Mouse (Mus musculus) heart, adult 2 months (tissue): ENCODE data around the gene Fgf4. TPM values are rescaled to one million over a fixed set of nuclear protein-coding genes. Genes with fewer than 3 reads are reported as not detected.

ENCODE experiments used
- DNase-seq, 2 experiments: peaks; one replicate each; pipeline ENCODE4 v3.0.0; 2021
- H3K27ac ChIP-seq: fragments of 200-600 bp; 2 replicates; pipeline ENCODE4 v1.8.1; 2022
- H3K27me3 ChIP-seq: fragments of 200-500 bp; 2 replicates; pipeline ENCODE4 v1.6.1; 2012; ENCODE audit warnings: mild to moderate bottlenecking, low read length, inconsistent platforms, mixed read lengths; ENCODE audit not compliant: control insufficient read depth, insufficient read depth
- H3K36me3 ChIP-seq: fragments of 200-500 bp; 2 replicates; pipeline ENCODE4 v1.6.1; 2012; ENCODE audit warnings: low read length, inconsistent platforms; ENCODE audit not compliant: control insufficient read depth, insufficient read depth
- H3K4me1 ChIP-seq: fragments of 200-500 bp; 2 replicates; pipeline ENCODE4 v1.6.1; 2011; ENCODE audit warnings: low read length; ENCODE audit not compliant: control insufficient read depth, insufficient read depth
- H3K4me3 ChIP-seq: fragments of 200-600 bp; 2 replicates; pipeline ENCODE4 v1.8.1; 2022
- H3K79me2 ChIP-seq: fragments of 200-500 bp; replicated peaks from 2 replicates; pipeline ENCODE4 v1.6.1; 2012; ENCODE audit warnings: mild to moderate bottlenecking, inconsistent platforms, low read length, moderate library complexity, mixed read lengths; ENCODE audit not compliant: control insufficient read depth, insufficient read depth
- H3K9ac ChIP-seq: fragments of 200-500 bp; 2 replicates; pipeline ENCODE4 v1.6.1; 2012; ENCODE audit warnings: low read depth, mild to moderate bottlenecking, control low read depth, inconsistent platforms, low read length, mixed read lengths
- CTCF ChIP-seq: fragments of 200-600 bp; IDR thresholded peaks from 2 replicates; pipeline ENCODE4 v1.8.1; 2022; ENCODE audit warnings: antibody characterized with exemption, mild to moderate bottlenecking, moderate library complexity
- EP300 ChIP-seq: fragments of 200-500 bp; IDR thresholded peaks from 2 replicates; pipeline ENCODE4 v1.6.1; 2011; ENCODE audit warnings: low read depth, low read length, control low read depth; ENCODE audit not compliant: insufficient read depth
- POLR2A ChIP-seq: fragments of 200-500 bp; IDR thresholded peaks from 2 replicates; pipeline ENCODE4 v1.6.1; 2011; ENCODE audit warnings: mild to moderate bottlenecking, low read depth, low read length, control low read depth; ENCODE audit not compliant: insufficient read depth
- WGBS: fragments of 180-500 bp; shearing (Covaris S2); methylation state at CpG from one replicate; pipeline ENCODE4 v1.1.7; 2018; 5-methylcytosine and 5-hydroxymethylcytosine counted together
- intact Hi-C: fragments of 180-260 bp; cut with DNase I; formaldehyde crosslinking; loops from one replicate; pipeline ENCODE4 v1.15.1; 2025
- polyA plus RNA-seq: library from polyadenylated mRNA; depleted of rRNA; stranded (reverse); fragments of >200 nt; gene quantifications from 2 replicates; pipeline ENCODE4 v1.2.3, GENCODE M21; 2012
- total RNA-seq, 2 experiments: library from RNA; stranded (reverse); gene quantifications; 2 replicates each; pipeline ENCODE4 v1.2.3; 2021

Fgf4 gene
- total and polyA plus RNA-seq, 3 experiments: not detected

DNA sequence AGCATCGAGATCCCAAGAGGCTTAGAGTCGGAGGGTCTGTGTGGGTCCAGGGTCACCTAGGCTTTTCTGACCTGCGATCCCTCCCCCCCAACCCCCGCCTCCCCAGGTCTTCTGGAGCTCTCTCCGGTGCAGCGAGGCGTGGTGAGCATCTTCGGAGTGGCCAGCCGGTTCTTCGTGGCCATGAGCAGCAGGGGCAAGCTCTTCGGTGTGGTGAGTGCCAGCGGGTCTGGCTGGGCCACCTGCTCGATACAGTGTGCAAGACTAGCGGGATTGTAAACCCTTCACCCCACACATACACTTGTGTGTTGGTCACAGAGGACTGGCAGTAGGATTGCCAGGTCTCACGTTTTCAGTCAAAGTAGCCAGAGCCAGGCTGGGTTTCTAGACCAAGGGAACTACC, 15.0 kb downstream of the Fgf4 start:
- H3K4me1 ChIP-seq: no peaks in the 10 kb centered on the region
- intact Hi-C loops: no loop called here
- no peaks in the 10 kb centered on the region for H3K79me2 ChIP-seq
- H3K9ac ChIP-seq: no peak overlapping the region
- no peak for DNase-seq
- WGBS: 2% methylated on average over 15 of the region's 15 CpGs
- no peak for TF ChIP-seq EP300
- no peak for TF ChIP-seq CTCF
- TF ChIP-seq POLR2A: no peak
- H3K36me3 ChIP-seq: no peaks in the 10 kb centered on the region
- H3K4me3 ChIP-seq: no peak overlapping the region
- no peak overlapping the region for H3K27ac ChIP-seq
- H3K27me3 ChIP-seq: peaks cover 18% of the 10 kb centered on the region

DNA sequence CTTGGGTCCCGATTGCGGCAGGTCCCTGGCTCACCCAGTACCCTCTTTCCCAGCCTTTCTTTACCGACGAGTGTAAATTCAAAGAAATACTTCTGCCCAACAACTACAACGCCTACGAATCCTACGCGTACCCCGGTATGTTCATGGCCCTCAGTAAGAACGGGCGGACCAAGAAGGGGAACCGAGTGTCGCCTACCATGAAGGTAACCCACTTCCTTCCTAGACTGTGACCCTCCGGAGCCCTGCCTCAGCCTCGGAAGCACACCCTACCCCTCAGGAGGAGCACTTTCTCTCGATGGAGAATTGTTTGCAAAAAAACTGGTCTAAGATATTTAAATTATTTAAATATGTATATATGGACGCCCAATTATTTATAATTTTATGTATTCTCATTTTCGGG, 15.5 kb downstream of the Fgf4 start:
- Histone ChIP-seq H3K27ac (no peak overlapping the region), H3K9ac (no peak overlapping the region), H3K27me3 (peaks cover 18% of the 10 kb centered on the region), H3K79me2 (no peaks in the 10 kb centered on the region), H3K4me3 (no peak overlapping the region), H3K4me1 (no peaks in the 10 kb centered on the region), H3K36me3 (no peaks in the 10 kb centered on the region)
- intact Hi-C loops: no loop called here
- DNase-seq: no peak
- 6% methylated on average over 18 of the region's 18 CpGs for WGBS
- TF ChIP-seq CTCF (no peak), EP300 (no peak), POLR2A (no peak)

DNA sequence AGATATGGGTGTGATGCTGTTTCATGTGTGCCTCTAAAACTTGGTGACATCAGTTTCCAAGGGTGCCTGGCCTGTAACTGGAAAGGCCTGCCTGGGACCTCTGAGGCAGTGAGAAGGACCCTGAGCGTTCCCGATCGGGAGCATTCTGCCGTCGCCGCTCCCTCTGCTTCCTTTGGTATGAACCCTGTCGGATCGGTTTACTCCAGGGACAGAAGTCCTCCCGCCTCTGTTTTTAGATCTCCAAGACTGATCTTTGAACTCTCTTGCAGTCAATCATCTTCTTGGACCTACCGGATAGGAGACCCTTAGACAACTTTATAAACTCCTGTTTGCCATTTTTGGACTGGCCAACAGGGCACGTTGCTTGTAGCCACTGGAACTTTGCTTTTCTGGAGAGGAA, 16.0 kb downstream of the Fgf4 start:
- Histone ChIP-seq H3K4me1 (no peaks in the 10 kb centered on the region), H3K27ac (no peak overlapping the region), H3K27me3 (peaks cover 18% of the 10 kb centered on the region), H3K4me3 (no peak overlapping the region), H3K36me3 (no peaks in the 10 kb centered on the region), H3K79me2 (no peaks in the 10 kb centered on the region), H3K9ac (no peak overlapping the region)
- no peak for DNase-seq
- intact Hi-C loops: no loop called here
- 9% methylated on average over 11 of the region's 11 CpGs for WGBS
- TF ChIP-seq POLR2A: no peak
- TF ChIP-seq CTCF: no peak
- TF ChIP-seq EP300: no peak

DNA sequence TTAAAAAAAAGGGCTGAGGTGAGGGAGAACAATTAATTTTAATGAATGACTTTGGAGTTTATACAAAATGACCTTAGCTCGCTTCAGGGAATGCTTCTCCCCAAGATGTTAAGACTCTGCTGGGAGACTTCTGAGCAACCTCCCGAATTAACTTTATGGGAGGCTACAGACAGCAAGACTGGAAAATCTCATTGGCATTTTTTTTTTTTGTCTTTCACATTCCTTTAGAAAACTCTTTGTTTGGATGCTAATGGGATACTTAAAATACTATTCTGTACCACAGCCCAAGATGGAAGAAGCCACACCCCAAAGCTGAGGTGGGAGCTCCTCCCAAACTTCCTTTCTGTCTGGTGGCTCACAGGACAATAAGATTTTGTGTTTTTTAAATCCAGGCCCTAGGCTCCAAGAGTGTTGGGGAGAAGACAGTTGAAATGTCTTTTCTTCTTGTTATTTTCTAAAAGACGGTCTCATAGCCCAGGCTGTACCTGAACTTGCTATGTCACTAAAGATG, 17.0 kb downstream of the Fgf4 start:
- no peak for DNase-seq
- H3K27me3 ChIP-seq: peaks cover 18% of the 10 kb centered on the region
- H3K4me1 ChIP-seq: no peaks in the 10 kb centered on the region
- H3K27ac ChIP-seq: no peak overlapping the region
- intact Hi-C loops: no loop called here
- WGBS: 71% methylated on average over 3 of the region's 3 CpGs
- H3K79me2 ChIP-seq: no peaks in the 10 kb centered on the region
- H3K9ac ChIP-seq: no peak overlapping the region
- TF ChIP-seq EP300 (no peak), POLR2A (no peak), CTCF (no peak)
- no peaks in the 10 kb centered on the region for H3K36me3 ChIP-seq
- H3K4me3 ChIP-seq: no peak overlapping the region

- WGBS: 53% methylated on average over 4 of the region's 4 CpGs
- Histone ChIP-seq H3K36me3 (no peaks in the 10 kb centered on the region), H3K27ac (no peak overlapping the region), H3K4me1 (no peaks in the 10 kb centered on the region), H3K9ac (no peak overlapping the region), H3K4me3 (no peak overlapping the region), H3K79me2 (no peaks in the 10 kb centered on the region), H3K27me3 (peaks cover 8% of the 10 kb centered on the region)
- intact Hi-C loops: no loop called here
- TF ChIP-seq CTCF (no peak), POLR2A (no peak), EP300 (no peak)
- DNase-seq: no peak
Measured at GRCm38 (mm10) chr7:144867161-144867560, 20.0 kb downstream of the Fgf4 start.

- TF ChIP-seq POLR2A (no peak), EP300 (no peak), CTCF (no peak)
- DNase-seq: no peak
- Histone ChIP-seq H3K27me3 (peaks cover 7% of the 10 kb centered on the region), H3K4me1 (no peaks in the 10 kb centered on the region), H3K4me3 (no peak overlapping the region), H3K9ac (no peak overlapping the region), H3K27ac (no peak overlapping the region), H3K79me2 (no peaks in the 10 kb centered on the region), H3K36me3 (no peaks in the 10 kb centered on the region)
- intact Hi-C loops: no loop called here
- WGBS: 71% methylated on average over 8 of the region's 8 CpGs
Measured at GRCm38 (mm10) chr7:144867602-144868001, 20.4 kb downstream of the Fgf4 start.

GRCm38 (mm10) chr7:144872420-144872819, 25.3 kb downstream of the Fgf4 start:
- intact Hi-C loops: no loop called here
- Histone ChIP-seq H3K36me3 (no peaks in the 10 kb centered on the region), H3K4me1 (no peaks in the 10 kb centered on the region), H3K4me3 (no peak overlapping the region), H3K27me3 (no peaks in the 10 kb centered on the region), H3K27ac (no peak overlapping the region), H3K9ac (no peak overlapping the region), H3K79me2 (no peaks in the 10 kb centered on the region)
- WGBS: 46% methylated on average over 4 of the region's 4 CpGs
- TF ChIP-seq EP300: no peak
- no peak for TF ChIP-seq CTCF
- TF ChIP-seq POLR2A: no peak
- DNase-seq: no peak
